Mouse (Mus musculus): ENCODE results near the gene Tas1r3. TPM values are rescaled to one million over a fixed set of nuclear protein-coding genes. Genes with fewer than 3 reads are reported as not detected.
A peak's percentile ranks its signal among the peaks of the same experiment; 100 is the strongest.

Gene Tas1r3
- 0.45 and 0.72 TPM in 2 replicates for polyA plus RNA-seq (2015; fragmentation: Nextera tagmentation; extraction: Ambion mirVana)

DNA sequence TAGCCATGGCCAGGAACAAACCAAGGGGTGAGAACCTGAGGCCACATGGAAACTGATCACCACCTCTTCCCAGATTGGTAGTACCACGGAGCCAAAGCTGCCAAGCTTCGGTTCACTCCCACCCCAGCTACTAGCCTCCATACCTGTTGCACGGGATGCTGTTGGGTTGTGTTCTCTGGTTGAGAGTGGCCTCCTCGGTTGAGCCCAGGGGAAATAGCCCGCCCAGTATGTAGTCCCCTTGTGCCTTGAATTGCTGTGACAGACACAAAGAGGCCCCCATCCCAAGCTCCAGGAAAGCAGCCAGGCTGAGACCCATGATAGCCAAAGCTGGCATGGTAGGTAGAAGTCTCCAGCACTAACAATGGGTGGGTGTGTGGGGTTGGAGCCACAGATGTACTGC, at the start of gene Tas1r3:
Tas1r3 (minus strand) TSS at position 362 of the 400 bp plus-strand sequence.
- H3K4me1 ChIP-seq (replicated peaks): peaks cover 4% of the 10 kb centered on the region; the same call in 1 of the 2 replicates
- no peak within 1 kb of the TSS for H3K27ac ChIP-seq (replicated peaks)
- peaks cover 75% of the 10 kb centered on the region for H3K36me3 ChIP-seq
- no peak within 1 kb of the TSS for H3K4me3 ChIP-seq
- no peak within 1 kb of the TSS for H3K4me2 ChIP-seq
- WGBS: 83% methylated on average over 5 of the region's 5 CpGs
- no peak for ATAC-seq (ENCODE audit: low read depth)
- H3K9me3 ChIP-seq: no peaks in the 10 kb centered on the region
- H3K9ac ChIP-seq: no peak within 1 kb of the TSS
- H3K27me3 ChIP-seq: no peaks in the 10 kb centered on the region

DNA sequence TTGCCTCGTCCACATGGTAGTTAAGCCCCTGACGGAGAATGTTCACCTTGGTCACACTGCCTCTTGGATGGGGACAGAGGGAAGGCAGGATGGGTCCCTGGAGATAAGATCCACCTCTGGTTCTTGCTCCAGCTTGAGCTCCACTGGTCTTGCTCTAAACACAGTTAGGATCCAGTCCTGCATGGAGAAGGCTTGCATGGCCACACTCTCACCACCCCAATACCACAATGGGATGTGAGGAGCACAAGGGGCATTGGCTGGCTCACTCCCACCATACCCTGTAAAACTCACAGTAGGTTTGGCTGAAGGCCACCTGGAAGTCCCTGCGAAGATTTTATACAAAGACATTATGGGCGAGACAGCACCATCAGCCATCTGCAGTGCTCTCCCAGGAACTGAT, 45.6 kb upstream of the Tas1r3 start:
- H3K4me3 ChIP-seq: no peak overlapping the region
- WGBS: 94% methylated on average over 4 of the region's 4 CpGs
- no peaks in the 10 kb centered on the region for H3K4me1 ChIP-seq (replicated peaks)
- no peak overlapping the region for H3K27ac ChIP-seq (replicated peaks)
- no peak overlapping the region for H3K9ac ChIP-seq
- H3K36me3 ChIP-seq: peaks cover 42% of the 10 kb centered on the region
- H3K4me2 ChIP-seq: no peak overlapping the region
- H3K9me3 ChIP-seq: no peaks in the 10 kb centered on the region
- no peak for ATAC-seq (ENCODE audit: low read depth)
- H3K27me3 ChIP-seq: no peaks in the 10 kb centered on the region

GRCm38 (mm10) chr4:155908281-155908680, 45.1 kb upstream of the Tas1r3 start:
- H3K4me2 ChIP-seq: no peak overlapping the region
- H3K9me3 ChIP-seq: no peaks in the 10 kb centered on the region
- H3K27ac ChIP-seq (replicated peaks): no peak overlapping the region
- ATAC-seq (ENCODE audit: low read depth): peak; percentile 38; the same call in 1 of the 2 replicates
- H3K4me1 ChIP-seq (replicated peaks): no peaks in the 10 kb centered on the region
- H3K36me3 ChIP-seq: peaks cover 47% of the 10 kb centered on the region
- no peak overlapping the region for H3K4me3 ChIP-seq
- H3K9ac ChIP-seq: no peak overlapping the region
- no peaks in the 10 kb centered on the region for H3K27me3 ChIP-seq
- 83% methylated on average over 7 of the region's 7 CpGs for WGBS

DNA sequence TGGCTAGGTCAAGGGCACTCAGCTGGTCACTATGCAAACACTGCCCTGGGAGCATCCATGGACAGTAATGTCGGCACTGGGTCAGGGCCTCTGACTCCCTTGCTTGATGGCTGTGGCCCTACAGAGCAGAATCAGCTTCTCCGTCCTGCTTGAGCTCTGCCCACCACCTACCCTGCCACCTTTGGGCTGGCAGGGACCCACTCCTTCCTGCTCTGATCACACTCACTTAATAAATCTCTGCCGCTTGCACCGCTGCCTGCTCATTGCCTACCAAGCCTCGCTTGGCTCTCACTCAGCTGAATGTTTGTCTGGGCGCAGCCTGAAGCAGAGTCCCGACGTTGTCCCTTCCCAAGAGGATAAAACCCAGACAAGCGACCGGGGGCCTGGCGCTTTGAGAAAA, 43.8 kb upstream of the Tas1r3 start:
- H3K27me3 ChIP-seq: no peaks in the 10 kb centered on the region
- no peak for ATAC-seq (ENCODE audit: low read depth)
- H3K4me3 ChIP-seq: no peak overlapping the region
- no peak overlapping the region for H3K4me2 ChIP-seq
- H3K4me1 ChIP-seq (replicated peaks): no peaks in the 10 kb centered on the region
- H3K36me3 ChIP-seq: peaks cover 59% of the 10 kb centered on the region
- H3K27ac ChIP-seq (replicated peaks): no peak overlapping the region
- no peaks in the 10 kb centered on the region for H3K9me3 ChIP-seq
- H3K9ac ChIP-seq: no peak overlapping the region
- 82% methylated on average over 11 of the region's 11 CpGs for WGBS

- WGBS: 86% methylated on average over 9 of the region's 9 CpGs
- H3K4me2 ChIP-seq: no peak overlapping the region
- H3K27me3 ChIP-seq: no peaks in the 10 kb centered on the region
- H3K27ac ChIP-seq (replicated peaks): no peak overlapping the region
- no peaks in the 10 kb centered on the region for H3K9me3 ChIP-seq
- H3K9ac ChIP-seq: no peak overlapping the region
- peaks cover 68% of the 10 kb centered on the region for H3K36me3 ChIP-seq
- H3K4me1 ChIP-seq (replicated peaks): no peaks in the 10 kb centered on the region
- ATAC-seq (ENCODE audit: low read depth): no peak
- no peak overlapping the region for H3K4me3 ChIP-seq
Observed at GRCm38 (mm10) chr4:155906125-155906524, 43.0 kb upstream of the Tas1r3 start.

- Histone ChIP-seq H3K9me3 (no peaks in the 10 kb centered on the region), H3K4me3 (no peak overlapping the region), H3K36me3 (peaks cover 73% of the 10 kb centered on the region), H3K27me3 (no peaks in the 10 kb centered on the region), H3K4me2 (no peak overlapping the region), H3K4me1 (replicated peaks) (no peaks in the 10 kb centered on the region), H3K27ac (replicated peaks) (no peak overlapping the region), H3K9ac (no peak overlapping the region)
- 85% methylated on average over 13 of the region's 13 CpGs for WGBS
- no peak for ATAC-seq (ENCODE audit: low read depth)
Observed at GRCm38 (mm10) chr4:155905634-155906033, 42.5 kb upstream of the Tas1r3 start.

GRCm38 (mm10) chr4:155904318-155905102, 41.3 kb upstream of the Tas1r3 start:
- Histone ChIP-seq H3K36me3 (peaks cover 84% of the 10 kb centered on the region), H3K4me3 (no peak overlapping the region), H3K4me1 (replicated peaks) (no peaks in the 10 kb centered on the region), H3K9me3 (no peaks in the 10 kb centered on the region), H3K9ac (no peak overlapping the region), H3K4me2 (no peak overlapping the region), H3K27me3 (no peaks in the 10 kb centered on the region), H3K27ac (replicated peaks) (no peak overlapping the region)
- ATAC-seq (ENCODE audit: low read depth): no peak
- 91% methylated on average over 13 of the region's 13 CpGs for WGBS

- peaks cover 97% of the 10 kb centered on the region for H3K36me3 ChIP-seq
- no peaks in the 10 kb centered on the region for H3K4me1 ChIP-seq (replicated peaks)
- H3K4me2 ChIP-seq: no peak overlapping the region
- H3K9me3 ChIP-seq: no peaks in the 10 kb centered on the region
- no peak overlapping the region for H3K9ac ChIP-seq
- H3K27ac ChIP-seq (replicated peaks): no peak overlapping the region
- no peak for ATAC-seq (ENCODE audit: low read depth)
- H3K27me3 ChIP-seq: no peaks in the 10 kb centered on the region
- 95% methylated on average over 13 of the region's 13 CpGs for WGBS
- no peak overlapping the region for H3K4me3 ChIP-seq
Observed at GRCm38 (mm10) chr4:155903246-155903645, 40.1 kb upstream of the Tas1r3 start.

GRCm38 (mm10) chr4:155901205-155901604, 38.0 kb upstream of the Tas1r3 start:
- peaks cover 93% of the 10 kb centered on the region for H3K36me3 ChIP-seq
- H3K9me3 ChIP-seq: no peaks in the 10 kb centered on the region
- WGBS: 85% methylated on average over 3 of the region's 3 CpGs
- H3K4me2 ChIP-seq: no peak overlapping the region
- no peaks in the 10 kb centered on the region for H3K27me3 ChIP-seq
- no peak overlapping the region for H3K9ac ChIP-seq
- no peaks in the 10 kb centered on the region for H3K4me1 ChIP-seq (replicated peaks)
- H3K27ac ChIP-seq (replicated peaks): no peak overlapping the region
- H3K4me3 ChIP-seq: no peak overlapping the region
- no peak for ATAC-seq (ENCODE audit: low read depth)

GRCm38 (mm10) chr4:155899355-155899754, 36.2 kb upstream of the Tas1r3 start:
- Histone ChIP-seq H3K36me3 (peaks cover 79% of the 10 kb centered on the region), H3K4me3 (no peak overlapping the region), H3K27ac (replicated peaks) (no peak overlapping the region), H3K27me3 (no peaks in the 10 kb centered on the region), H3K9ac (no peak overlapping the region), H3K4me2 (no peak overlapping the region), H3K4me1 (replicated peaks) (peaks cover 17% of the 10 kb centered on the region), H3K9me3 (no peaks in the 10 kb centered on the region)
- 94% methylated on average over 7 of the region's 7 CpGs for WGBS
- no peak for ATAC-seq (ENCODE audit: low read depth)

DNA sequence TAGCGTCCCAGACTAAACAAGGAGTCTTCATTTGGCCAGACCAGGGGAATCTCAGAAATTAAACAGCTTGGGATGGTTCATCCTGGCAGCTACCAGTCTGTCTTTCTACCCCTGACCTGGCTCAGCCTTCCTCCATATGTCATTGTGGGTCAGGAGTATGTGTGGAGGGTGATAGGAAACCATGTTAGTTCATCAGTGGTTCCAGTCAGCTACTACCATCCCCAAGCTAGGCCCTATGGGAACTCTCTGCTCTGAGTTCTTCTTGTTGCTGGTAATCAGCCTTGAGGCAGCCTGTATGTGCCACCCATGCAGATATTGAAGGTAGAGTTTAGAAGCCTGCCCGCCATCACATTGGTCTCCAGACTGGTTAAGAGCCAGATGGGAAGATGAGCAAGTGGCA, 35.2 kb upstream of the Tas1r3 start:
- H3K27me3 ChIP-seq: no peaks in the 10 kb centered on the region
- H3K36me3 ChIP-seq: peaks cover 69% of the 10 kb centered on the region
- H3K27ac ChIP-seq (replicated peaks): no peak overlapping the region
- H3K4me3 ChIP-seq: no peak overlapping the region
- 98% methylated on average over 2 of the region's 2 CpGs for WGBS
- no peak overlapping the region for H3K4me2 ChIP-seq
- H3K9me3 ChIP-seq: no peaks in the 10 kb centered on the region
- no peak for ATAC-seq (ENCODE audit: low read depth)
- no peak overlapping the region for H3K9ac ChIP-seq
- H3K4me1 ChIP-seq (replicated peaks): peaks cover 27% of the 10 kb centered on the region

- no peak overlapping the region for H3K9ac ChIP-seq
- H3K36me3 ChIP-seq: peaks cover 50% of the 10 kb centered on the region
- WGBS: 96% methylated on average over 12 of the region's 12 CpGs
- no peaks in the 10 kb centered on the region for H3K27me3 ChIP-seq
- ATAC-seq (ENCODE audit: low read depth): no peak
- H3K4me2 ChIP-seq: no peak overlapping the region
- no peak overlapping the region for H3K4me3 ChIP-seq
- no peak overlapping the region for H3K27ac ChIP-seq (replicated peaks)
- H3K9me3 ChIP-seq: no peaks in the 10 kb centered on the region
- H3K4me1 ChIP-seq (replicated peaks): peaks cover 35% of the 10 kb centered on the region
Observed at GRCm38 (mm10) chr4:155896461-155896860, 33.3 kb upstream of the Tas1r3 start.

DNA sequence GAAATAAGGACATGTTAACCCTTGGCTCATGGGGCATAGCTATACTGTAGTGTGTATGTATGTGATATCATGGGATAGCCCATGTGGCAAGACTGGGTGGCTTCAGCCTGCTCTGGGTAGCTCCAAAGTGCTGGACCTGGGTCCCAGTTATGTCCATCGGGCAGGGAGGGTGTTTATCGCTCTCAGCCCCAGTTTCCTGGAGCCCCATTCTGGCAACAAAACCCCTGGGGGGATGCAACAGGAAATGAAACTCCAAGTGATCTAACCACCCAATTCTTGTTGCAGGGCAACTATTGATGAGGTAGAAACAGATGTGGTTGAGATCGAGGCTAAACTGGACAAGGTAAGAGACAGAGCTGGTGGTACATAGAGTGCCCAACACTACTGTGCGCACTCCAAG, 32.7 kb upstream of the Tas1r3 start:
- Histone ChIP-seq H3K27ac (replicated peaks) (no peak overlapping the region), H3K4me3 (0 out of 2 replicates have a peak overlapping the region, but pooled peaks have one; percentile 88), H3K27me3 (no peaks in the 10 kb centered on the region), H3K4me1 (replicated peaks) (peaks cover 38% of the 10 kb centered on the region), H3K36me3 (peaks cover 44% of the 10 kb centered on the region), H3K9me3 (no peaks in the 10 kb centered on the region), H3K9ac (no peak overlapping the region), H3K4me2 (peak overlapping the region; percentile 99)
- 91% methylated on average over 4 of the region's 4 CpGs for WGBS
- ATAC-seq (ENCODE audit: low read depth): no peak

Measured in neural tube, embryonic 13.5 days (tissue).